Mouse (Mus musculus) forebrain, postnatal 0 days (tissue): ENCODE data around the gene Egr2. TPM values are rescaled to one million over a fixed set of nuclear protein-coding genes. Genes with fewer than 3 reads are reported as not detected.

Experiments used
- ATAC-seq: fragments of 200-750 bp; cut with Nextera tagmentation; 2 replicates; pipeline ENCODE4 v1.8.0; 2017; ENCODE audit warnings: mild to moderate bottlenecking, moderate library complexity
- DNase-seq: peaks from one replicate; pipeline ENCODE4 v3.0.0-alpha.2; 2015
- H3K27ac ChIP-seq: fragments of 300-500 bp; sonication (generic); 2 replicates; pipeline ENCODE4 v1.5.1; 2014; ENCODE audit warnings: low read depth, mild to moderate bottlenecking, antibody characterized with exemption, low read length, moderate library complexity, mixed read lengths
- H3K27me3 ChIP-seq: fragments of 300-500 bp; sonication (generic); 2 replicates; pipeline ENCODE4 v1.6.1; 2014; ENCODE audit warnings: mild to moderate bottlenecking, low read length, mixed read lengths; ENCODE audit not compliant: insufficient read depth
- H3K36me3 ChIP-seq: fragments of 300-500 bp; sonication (generic); 2 replicates; pipeline ENCODE4 v1.6.1; 2014; ENCODE audit warnings: mild to moderate bottlenecking, moderate library complexity; ENCODE audit not compliant: insufficient read depth
- H3K4me1 ChIP-seq: fragments of 300-500 bp; sonication (generic); 2 replicates; pipeline ENCODE4 v1.6.1; 2014; ENCODE audit warnings: antibody characterized with exemption; ENCODE audit not compliant: insufficient read depth
- H3K4me2 ChIP-seq: fragments of 300-500 bp; sonication (generic); 2 replicates; pipeline ENCODE4 v1.6.1; 2014; ENCODE audit warnings: low read depth, mild to moderate bottlenecking, moderate library complexity
- H3K4me3 ChIP-seq: fragments of 300-500 bp; sonication (generic); 2 replicates; pipeline ENCODE4 v1.5.1; 2014; ENCODE audit warnings: low read depth, low read length, mixed read lengths
- H3K9ac ChIP-seq: fragments of 300-500 bp; sonication (generic); 2 replicates; pipeline ENCODE4 v1.6.1; 2014; ENCODE audit warnings: mild to moderate bottlenecking
- H3K9me3 ChIP-seq: fragments of 300-500 bp; sonication (generic); 2 replicates; pipeline ENCODE4 v1.6.1; 2016; ENCODE audit warnings: low read length
- CTCF ChIP-seq: sonication (generic); IDR thresholded peaks from 2 replicates; pipeline ENCODE4 v1.5.1; 2016; ENCODE audit warnings: antibody characterized with exemption, control low read depth, low read depth
- WGBS: fragments of 180-500 bp; shearing (Covaris S2); extraction: QIAGEN DNeasy Blood & Tissue Kit; methylation state at CpG from one replicate; pipeline ENCODE4 v1.1.7; 2014; 5-methylcytosine and 5-hydroxymethylcytosine counted together
- polyA plus RNA-seq: library from polyadenylated mRNA; unstranded; fragments of >200 nt; fragmentation: Nextera tagmentation; extraction: Ambion mirVana; gene quantifications from 2 replicates; pipeline ENCODE4 v1.2.1, GENCODE M21; 2015
- total RNA-seq: library from RNA; depleted of rRNA; stranded (reverse); fragments of >200 nt; gene quantifications from 2 replicates; pipeline ENCODE4 v1.2.3, GENCODE M21; 2014

The Egr2 gene
- total and polyA plus RNA-seq, 2 experiments from 2014 or later: 1.1 to 1.3 TPM

GRCm38 (mm10) chr10:67538106-67538505 is 2.8 kb downstream of the Egr2 start:
- WGBS: 2% methylated on average over 19 of the region's 19 CpGs

DNA sequence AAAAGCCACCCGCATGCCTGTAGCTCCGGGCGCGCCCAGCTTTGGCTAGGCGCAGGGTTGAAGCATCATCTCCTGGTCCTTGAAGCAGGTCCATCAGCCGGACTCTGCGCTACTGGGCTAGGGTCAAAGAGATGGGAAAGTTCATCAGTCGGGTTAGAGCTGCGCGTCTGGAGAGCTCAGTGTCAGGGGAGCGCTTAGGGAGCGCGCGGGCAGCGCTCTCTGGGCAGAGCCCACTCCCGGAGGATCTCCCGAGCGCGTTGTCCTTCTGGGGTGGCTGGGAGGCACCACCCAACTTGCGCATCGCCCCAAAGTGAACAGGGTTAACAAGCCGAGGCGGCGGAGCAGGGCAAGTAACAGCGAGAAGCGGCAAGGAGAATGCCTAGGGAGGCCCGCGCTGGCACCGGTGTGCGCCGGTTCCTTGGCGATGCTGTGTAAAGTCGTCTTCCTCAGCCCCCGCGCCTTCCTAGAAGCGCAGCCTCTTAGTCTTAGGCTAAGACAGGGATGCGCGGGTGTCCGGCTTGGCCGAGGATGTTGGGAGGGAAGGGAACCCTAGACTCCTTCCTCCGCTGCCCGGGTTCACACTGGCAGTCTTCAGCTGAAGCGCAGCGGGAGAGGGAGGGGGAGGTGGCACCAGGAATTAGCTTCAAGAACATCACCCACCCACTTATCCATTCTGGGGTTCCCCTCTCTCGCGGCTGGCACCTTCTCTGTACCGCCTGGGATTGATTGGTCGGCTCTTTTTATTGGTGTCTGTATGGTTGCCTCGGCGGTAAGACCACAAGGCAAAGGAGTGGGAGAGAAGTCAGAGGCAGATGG is 3.5 kb downstream of the Egr2 start:
- H3K4me3 ChIP-seq: peak overlapping the region; percentile 57
- H3K4me1 ChIP-seq: peaks cover 5% of the 10 kb centered on the region; the same call in 1 of the 2 replicates
- ATAC-seq: no peak
- no peak for TF ChIP-seq CTCF
- H3K9ac ChIP-seq: no peak overlapping the region
- no peaks in the 10 kb centered on the region for H3K9me3 ChIP-seq
- 1% methylated on average over 50 of the region's 50 CpGs for WGBS
- no peak overlapping the region for H3K27ac ChIP-seq
- H3K27me3 ChIP-seq: peaks cover 71% of the 10 kb centered on the region
- DNase-seq: peak; percentile 18
- peak overlapping the region; percentile 94 for H3K4me2 ChIP-seq
- H3K36me3 ChIP-seq: no peaks in the 10 kb centered on the region

More at GRCm38 (mm10) chr10:67538106-67538505, 2.8 kb downstream of the Egr2 start:
- Histone ChIP-seq H3K27ac (no peak overlapping the region), H3K4me3 (peak overlapping the region; percentile 57), H3K4me1 (peaks cover 5% of the 10 kb centered on the region; the same call in 1 of the 2 replicates), H3K9me3 (no peaks in the 10 kb centered on the region), H3K36me3 (no peaks in the 10 kb centered on the region), H3K27me3 (peaks cover 74% of the 10 kb centered on the region), H3K9ac (no peak overlapping the region), H3K4me2 (peak overlapping the region; percentile 94)
- ATAC-seq (no peak), DNase-seq (no peak)
- no peak for TF ChIP-seq CTCF

DNA sequence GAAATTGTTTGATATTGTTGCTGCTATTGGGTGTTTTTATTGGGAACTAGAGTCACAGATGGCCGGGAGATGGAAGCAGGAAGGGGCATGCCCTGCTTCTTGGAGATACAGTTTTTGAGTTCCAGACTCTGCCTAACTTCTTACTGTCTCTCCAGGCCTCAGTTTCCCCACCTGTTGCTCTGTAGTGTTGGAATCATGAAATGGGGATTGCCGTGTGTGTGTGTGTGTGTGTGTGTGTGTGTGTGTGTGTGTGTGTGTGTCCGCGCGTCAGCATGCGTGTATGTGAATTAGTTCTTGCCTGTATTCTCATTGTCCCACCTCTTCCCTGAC is 4.1 kb downstream of the Egr2 start:
- Histone ChIP-seq H3K9ac (no peak overlapping the region), H3K27ac (no peak overlapping the region), H3K4me3 (peak overlapping the region; percentile 57), H3K36me3 (no peaks in the 10 kb centered on the region), H3K4me1 (peaks cover 5% of the 10 kb centered on the region; the same call in 1 of the 2 replicates), H3K9me3 (no peaks in the 10 kb centered on the region), H3K4me2 (peak overlapping the region; percentile 94), H3K27me3 (peaks cover 67% of the 10 kb centered on the region)
- 33% methylated on average over 6 of the region's 6 CpGs for WGBS
- TF ChIP-seq CTCF: no peak
- no peak for DNase-seq
- no peak for ATAC-seq

- Histone ChIP-seq H3K4me2 (no peak overlapping the region), H3K36me3 (no peaks in the 10 kb centered on the region), H3K27me3 (peaks cover 55% of the 10 kb centered on the region), H3K9ac (no peak overlapping the region), H3K4me3 (no peak overlapping the region), H3K4me1 (peaks cover 11% of the 10 kb centered on the region), H3K9me3 (no peaks in the 10 kb centered on the region), H3K27ac (no peak overlapping the region)
- WGBS: 16% methylated on average over 19 of the region's 19 CpGs
- no peak for ATAC-seq
- no peak for TF ChIP-seq CTCF
- DNase-seq: no peak
Observed at GRCm38 (mm10) chr10:67540591-67540990, 5.3 kb downstream of the Egr2 start.

GRCm38 (mm10) chr10:67547850-67548260 is 12.6 kb downstream of the Egr2 start:
- Histone ChIP-seq H3K4me2 (peak overlapping the region; percentile 98), H3K9me3 (no peaks in the 10 kb centered on the region), H3K9ac (peak overlapping the region; percentile 83), H3K4me1 (peaks cover 23% of the 10 kb centered on the region), H3K27ac (0 out of 2 replicates have a peak overlapping the region, but pooled peaks have one; percentile 95), H3K27me3 (peaks cover 12% of the 10 kb centered on the region), H3K4me3 (peak overlapping the region; percentile 79), H3K36me3 (no peaks in the 10 kb centered on the region)
- TF ChIP-seq CTCF: no peak
- ATAC-seq (no peak), DNase-seq (no peak)
- 4% methylated on average over 20 of the region's 20 CpGs for WGBS

- DNase-seq (no peak), ATAC-seq (peak; percentile 76)
- peak overlapping the region; percentile 79 for H3K4me3 ChIP-seq
- H3K4me2 ChIP-seq: peak overlapping the region; percentile 98
- H3K27me3 ChIP-seq: peaks cover 14% of the 10 kb centered on the region
- 2% methylated on average over 65 of the region's 73 CpGs for WGBS
- H3K9me3 ChIP-seq: no peaks in the 10 kb centered on the region
- no peaks in the 10 kb centered on the region for H3K36me3 ChIP-seq
- no peak for TF ChIP-seq CTCF
- peak overlapping the region; percentile 83 for H3K9ac ChIP-seq
- peaks cover 23% of the 10 kb centered on the region for H3K4me1 ChIP-seq
- peak overlapping the region; percentile 95 for H3K27ac ChIP-seq
Observed at GRCm38 (mm10) chr10:67548261-67548854, 13.1 kb downstream of the Egr2 start.
